Mouse (Mus musculus) embryonic fibroblast, embryonic 13.5 days (primary cell): ENCODE measurements around the gene Klk4.
A peak's percentile ranks its signal among the peaks of the same experiment; 100 is the strongest.

Source experiments
- CTCF ChIP-seq: IDR thresholded peaks from 2 replicates; pipeline ENCODE4 v1.5.1; 2011; ENCODE audit warnings: mild to moderate bottlenecking, control low read depth, low read length, moderate library complexity, borderline replicate concordance; ENCODE audit not compliant: insufficient read depth
- POLR2A ChIP-seq: IDR thresholded peaks from 2 replicates; pipeline ENCODE4 v1.6.1; 2011; ENCODE audit warnings: low read depth, mild to moderate bottlenecking, control low read depth, low read length, moderate library complexity

- peak; percentile 63; the same call in 1 of the 2 replicates for TF ChIP-seq CTCF
- TF ChIP-seq POLR2A, result no peak
Observed at GRCm38 (mm10) chr7:43894836-43895235, 13.9 kb downstream of the Klk4 start.
